Mouse (Mus musculus): ENCODE results near the gene Tmem39a. TPM values are rescaled to one million over a fixed set of nuclear protein-coding genes. Genes with fewer than 3 reads are reported as not detected.
A peak's percentile ranks its signal among the peaks of the same experiment; 100 is the strongest.

The Tmem39a gene
- polyA plus RNA-seq, 1 experiment, result 46.2 TPM

- Histone ChIP-seq H3K4me3 (ENCODE audit: insufficient read depth, low read length) (no peak overlapping the region), H3K4me1 (ENCODE audit: control insufficient read depth, insufficient read depth, low read length) (no peaks in the 10 kb centered on the region), H3K27ac (ENCODE audit: insufficient read depth, low read length) (no peak overlapping the region)
- TF ChIP-seq POLR2A (IDR thresholded peaks at IDR 0.05; ENCODE audit: extremely low read depth, insufficient read depth, low read length) (no peak), CTCF (IDR thresholded peaks at IDR 0.05; ENCODE audit: extremely low read depth, insufficient read depth, low read length) (no peak)
Observed at GRCm38 (mm10) chr16:38548000-38548399, 10.5 kb upstream of the Tmem39a start.

GRCm38 (mm10) chr16:38549479-38550396 lies 8.8 kb upstream of the Tmem39a start, which contains the start of gene Poglut1:
Gene Poglut1 (minus strand): TSS chr16:38550258.
- TF ChIP-seq POLR2A (IDR thresholded peaks at IDR 0.05; ENCODE audit: extremely low read depth, insufficient read depth, low read length) (peak; percentile 87), CTCF (IDR thresholded peaks at IDR 0.05; ENCODE audit: extremely low read depth, insufficient read depth, low read length) (no peak)
- H3K4me3 ChIP-seq (ENCODE audit: insufficient read depth, low read length), result peak within 1 kb of the TSS; percentile 95

GRCm38 (mm10) chr16:38555988-38556387 lies 2.5 kb upstream of the Tmem39a start:
- H3K4me3 ChIP-seq (ENCODE audit: insufficient read depth, low read length), result no peak overlapping the region
- H3K27ac ChIP-seq (ENCODE audit: insufficient read depth, low read length), result no peak overlapping the region
- no peaks in the 10 kb centered on the region for H3K4me1 ChIP-seq (ENCODE audit: control insufficient read depth, insufficient read depth, low read length)
- TF ChIP-seq CTCF (IDR thresholded peaks at IDR 0.05; ENCODE audit: extremely low read depth, insufficient read depth, low read length) (no peak), POLR2A (IDR thresholded peaks at IDR 0.05; ENCODE audit: extremely low read depth, insufficient read depth, low read length) (no peak)

More at GRCm38 (mm10) chr16:38549479-38550396, 8.8 kb upstream of the Tmem39a start, which contains the start of gene Poglut1:
- Histone ChIP-seq H3K27ac (ENCODE audit: insufficient read depth, low read length) (peak within 1 kb of the TSS; percentile 80), H3K4me1 (ENCODE audit: control insufficient read depth, insufficient read depth, low read length) (no peaks in the 10 kb centered on the region)

GRCm38 (mm10) chr16:38562131-38562967 lies 3.9 kb downstream of the Tmem39a start:
- H3K27ac ChIP-seq (ENCODE audit: insufficient read depth, low read length), result peak overlapping the region; percentile 24; the same call in 1 of the 2 replicates
- H3K4me1 ChIP-seq (ENCODE audit: control insufficient read depth, insufficient read depth, low read length), result no peaks in the 10 kb centered on the region
- no peak for TF ChIP-seq CTCF (IDR thresholded peaks at IDR 0.05; ENCODE audit: extremely low read depth, insufficient read depth, low read length)
- TF ChIP-seq POLR2A (IDR thresholded peaks at IDR 0.05; ENCODE audit: extremely low read depth, insufficient read depth, low read length), result peak; percentile 97
- peak overlapping the region; percentile 66 for H3K4me3 ChIP-seq (ENCODE audit: insufficient read depth, low read length)

GRCm38 (mm10) chr16:38562968-38563327 lies 4.5 kb downstream of the Tmem39a start:
- TF ChIP-seq POLR2A (IDR thresholded peaks at IDR 0.05; ENCODE audit: extremely low read depth, insufficient read depth, low read length) (no peak), CTCF (IDR thresholded peaks at IDR 0.05; ENCODE audit: extremely low read depth, insufficient read depth, low read length) (no peak)
- Histone ChIP-seq H3K4me3 (ENCODE audit: insufficient read depth, low read length) (peak overlapping the region; percentile 66), H3K27ac (ENCODE audit: insufficient read depth, low read length) (no peak overlapping the region)

GRCm38 (mm10) chr16:38563516-38563915 lies 5.0 kb downstream of the Tmem39a start:
- no peaks in the 10 kb centered on the region for H3K4me1 ChIP-seq (ENCODE audit: control insufficient read depth, insufficient read depth, low read length)
- peak overlapping the region; percentile 66 for H3K4me3 ChIP-seq (ENCODE audit: insufficient read depth, low read length)
- H3K27ac ChIP-seq (ENCODE audit: insufficient read depth, low read length), result no peak overlapping the region
- TF ChIP-seq CTCF (IDR thresholded peaks at IDR 0.05; ENCODE audit: extremely low read depth, insufficient read depth, low read length), result no peak
- TF ChIP-seq POLR2A (IDR thresholded peaks at IDR 0.05; ENCODE audit: extremely low read depth, insufficient read depth, low read length), result no peak

More at GRCm38 (mm10) chr16:38562968-38563327, 4.5 kb downstream of the Tmem39a start:
- H3K4me1 ChIP-seq (ENCODE audit: control insufficient read depth, insufficient read depth, low read length), result no peaks in the 10 kb centered on the region

GRCm38 (mm10) chr16:38568192-38568591 lies 9.7 kb downstream of the Tmem39a start:
- Histone ChIP-seq H3K4me3 (ENCODE audit: insufficient read depth, low read length) (no peak overlapping the region), H3K4me1 (ENCODE audit: control insufficient read depth, insufficient read depth, low read length) (no peaks in the 10 kb centered on the region), H3K27ac (ENCODE audit: insufficient read depth, low read length) (no peak overlapping the region)
- TF ChIP-seq CTCF (IDR thresholded peaks at IDR 0.05; ENCODE audit: extremely low read depth, insufficient read depth, low read length), result no peak
- no peak for TF ChIP-seq POLR2A (IDR thresholded peaks at IDR 0.05; ENCODE audit: extremely low read depth, insufficient read depth, low read length)

- Histone ChIP-seq H3K27ac (ENCODE audit: insufficient read depth, low read length) (no peak overlapping the region), H3K4me3 (ENCODE audit: insufficient read depth, low read length) (no peak overlapping the region), H3K4me1 (ENCODE audit: control insufficient read depth, insufficient read depth, low read length) (no peaks in the 10 kb centered on the region)
- TF ChIP-seq POLR2A (IDR thresholded peaks at IDR 0.05; ENCODE audit: extremely low read depth, insufficient read depth, low read length) (no peak), CTCF (IDR thresholded peaks at IDR 0.05; ENCODE audit: extremely low read depth, insufficient read depth, low read length) (no peak)
Observed at GRCm38 (mm10) chr16:38571481-38571880, 13.0 kb downstream of the Tmem39a start.

GRCm38 (mm10) chr16:38584761-38585160 lies 26.3 kb downstream of the Tmem39a start:
- H3K4me3 ChIP-seq (ENCODE audit: insufficient read depth, low read length), result no peak overlapping the region
- H3K4me1 ChIP-seq (ENCODE audit: control insufficient read depth, insufficient read depth, low read length), result no peaks in the 10 kb centered on the region
- no peak overlapping the region for H3K27ac ChIP-seq (ENCODE audit: insufficient read depth, low read length)
- TF ChIP-seq POLR2A (IDR thresholded peaks at IDR 0.05; ENCODE audit: extremely low read depth, insufficient read depth, low read length) (no peak), CTCF (IDR thresholded peaks at IDR 0.05; ENCODE audit: extremely low read depth, insufficient read depth, low read length) (no peak)
